Mouse (Mus musculus) hindbrain, postnatal 0 days (tissue): ENCODE data around the gene Wdr11. TPM values are rescaled to one million over a fixed set of nuclear protein-coding genes. Genes with fewer than 3 reads are reported as not detected.

Experiments
- ATAC-seq: fragments of 200-750 bp; cut with Nextera tagmentation; 2 replicates; pipeline ENCODE4 v1.8.0; 2017; ENCODE audit warnings: mild to moderate bottlenecking, moderate TSS enrichment, moderate library complexity
- DNase-seq: peaks from one replicate; pipeline ENCODE4 v3.0.0-alpha.2; 2015; ENCODE audit warnings: low spot score
- H3K27ac ChIP-seq: fragments of 300-500 bp; sonication (generic); 2 replicates; pipeline ENCODE4 v1.5.1; 2014; ENCODE audit warnings: mild to moderate bottlenecking
- H3K27me3 ChIP-seq: fragments of 300-500 bp; sonication (generic); 2 replicates; pipeline ENCODE4 v1.6.1; 2014; ENCODE audit warnings: low read length, mixed read lengths; ENCODE audit not compliant: insufficient read depth
- H3K36me3 ChIP-seq: fragments of 300-500 bp; sonication (generic); 2 replicates; pipeline ENCODE4 v1.6.1; 2014; ENCODE audit warnings: low read length, mixed read lengths; ENCODE audit not compliant: insufficient read depth
- H3K4me1 ChIP-seq: fragments of 300-500 bp; sonication (generic); 2 replicates; pipeline ENCODE4 v1.6.1; 2014; ENCODE audit warnings: antibody characterized with exemption, low read length, mixed read lengths; ENCODE audit not compliant: insufficient read depth
- H3K4me2 ChIP-seq: fragments of 300-500 bp; sonication (generic); 2 replicates; pipeline ENCODE4 v1.6.1; 2014; ENCODE audit warnings: low read depth, mild to moderate bottlenecking, low read length, moderate library complexity, mixed read lengths
- H3K4me3 ChIP-seq: fragments of 300-500 bp; sonication (generic); 2 replicates; pipeline ENCODE4 v1.5.1; 2014; ENCODE audit warnings: low read length
- H3K9ac ChIP-seq: fragments of 300-500 bp; sonication (generic); replicated peaks from 2 replicates; pipeline ENCODE4 v1.6.1; 2014; ENCODE audit warnings: mild to moderate bottlenecking, low read length, moderate library complexity, mixed read lengths
- H3K9me3 ChIP-seq: fragments of 300-500 bp; sonication (generic); 2 replicates; pipeline ENCODE4 v1.6.1; 2016; ENCODE audit warnings: low read length, mixed read lengths
- CTCF ChIP-seq: IDR thresholded peaks from 2 replicates; pipeline ENCODE4 v1.5.1; 2016; ENCODE audit warnings: antibody characterized with exemption, control low read depth, low read depth
- WGBS: fragments of 180-500 bp; shearing (Covaris S2); extraction: QIAGEN DNeasy Blood & Tissue Kit; methylation state at CpG from one replicate; pipeline ENCODE4 v1.1.7; 2014; 5-methylcytosine and 5-hydroxymethylcytosine counted together
- polyA plus RNA-seq: library from polyadenylated mRNA; unstranded; fragments of >200 nt; fragmentation: Nextera tagmentation; extraction: Ambion mirVana; gene quantifications from 2 replicates; pipeline ENCODE4 v1.2.1, GENCODE M21; 2015
- total RNA-seq: library from RNA; depleted of rRNA; stranded (reverse); fragments of >200 nt; gene quantifications from 2 replicates; pipeline ENCODE4 v1.2.3, GENCODE M21; 2014

Gene Wdr11
- total and polyA plus RNA-seq, 2 experiments from 2014 or later: 25.2 to 42.4 TPM

- no peak overlapping the region for H3K9ac ChIP-seq
- ATAC-seq (no peak), DNase-seq (no peak)
- H3K9me3 ChIP-seq: no peaks in the 10 kb centered on the region
- WGBS: 87% methylated on average over 18 of the region's 18 CpGs
- H3K27me3 ChIP-seq: no peaks in the 10 kb centered on the region
- H3K4me2 ChIP-seq: no peak overlapping the region
- no peaks in the 10 kb centered on the region for H3K36me3 ChIP-seq
- no peaks in the 10 kb centered on the region for H3K4me1 ChIP-seq
- H3K4me3 ChIP-seq: no peak overlapping the region
- no peak overlapping the region for H3K27ac ChIP-seq
- no peak for TF ChIP-seq CTCF
These were observed 80.3 kb downstream of the Wdr11 start for GRCm38 (mm10) chr7:129671675-129672651.

DNA sequence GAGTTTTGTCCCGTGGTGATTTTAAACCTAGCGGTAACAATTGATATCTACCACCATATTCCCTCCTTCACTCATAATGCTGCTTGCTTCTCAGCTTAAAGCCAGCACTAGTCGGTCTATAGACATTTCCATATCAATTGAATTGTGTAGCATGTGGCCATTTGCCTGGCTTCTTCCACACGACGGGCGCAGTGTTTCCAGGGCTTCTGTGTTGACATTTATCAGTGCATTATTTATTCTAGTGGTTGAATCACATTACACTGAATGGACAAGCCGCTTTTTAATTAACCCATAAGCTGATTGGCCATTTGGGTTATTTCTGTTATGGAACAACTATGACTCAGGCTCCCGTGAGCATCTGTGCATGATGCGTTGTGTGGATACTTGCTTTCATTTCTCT, 82.1 kb downstream of the Wdr11 start:
- no peak for ATAC-seq
- H3K27ac ChIP-seq: no peak overlapping the region
- no peak for TF ChIP-seq CTCF
- H3K9me3 ChIP-seq: no peaks in the 10 kb centered on the region
- no peaks in the 10 kb centered on the region for H3K4me1 ChIP-seq
- H3K27me3 ChIP-seq: no peaks in the 10 kb centered on the region
- peak; percentile 24 for DNase-seq
- no peak overlapping the region for H3K9ac ChIP-seq
- no peak overlapping the region for H3K4me3 ChIP-seq
- 39% methylated on average over 9 of the region's 9 CpGs for WGBS
- no peaks in the 10 kb centered on the region for H3K36me3 ChIP-seq
- no peak overlapping the region for H3K4me2 ChIP-seq

DNA sequence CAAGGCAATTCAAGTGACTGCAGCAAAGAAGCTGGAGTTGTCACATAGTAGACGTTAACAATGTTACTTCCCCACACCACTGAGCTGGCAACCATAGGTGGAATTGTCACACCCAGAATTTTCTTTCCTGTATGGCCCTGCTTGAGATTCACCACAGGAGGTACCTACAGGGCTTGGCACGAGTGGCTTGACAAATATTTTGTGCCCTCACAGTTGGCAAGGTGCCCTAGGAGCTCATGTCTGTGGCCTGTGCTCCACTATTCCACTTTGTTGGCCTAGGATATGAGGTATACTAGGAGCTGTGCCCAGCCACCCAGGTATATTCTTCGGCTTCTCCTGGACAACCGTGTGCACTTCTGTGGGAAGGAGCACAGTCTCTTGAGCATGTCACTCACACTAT, 82.9 kb downstream of the Wdr11 start:
- Histone ChIP-seq H3K9ac (no peak overlapping the region), H3K27ac (no peak overlapping the region), H3K27me3 (no peaks in the 10 kb centered on the region), H3K36me3 (no peaks in the 10 kb centered on the region), H3K4me1 (no peaks in the 10 kb centered on the region), H3K9me3 (no peaks in the 10 kb centered on the region), H3K4me3 (no peak overlapping the region), H3K4me2 (no peak overlapping the region)
- 63% methylated on average over 4 of the region's 4 CpGs for WGBS
- TF ChIP-seq CTCF: no peak
- ATAC-seq (no peak), DNase-seq (no peak)

GRCm38 (mm10) chr7:129675852-129676251, 84.2 kb downstream of the Wdr11 start:
- H3K9me3 ChIP-seq: no peaks in the 10 kb centered on the region
- no peaks in the 10 kb centered on the region for H3K27me3 ChIP-seq
- ATAC-seq (no peak), DNase-seq (no peak)
- H3K4me2 ChIP-seq: no peak overlapping the region
- H3K4me1 ChIP-seq: no peaks in the 10 kb centered on the region
- no peak overlapping the region for H3K4me3 ChIP-seq
- no peak for TF ChIP-seq CTCF
- 93% methylated on average over 6 of the region's 6 CpGs for WGBS
- no peak overlapping the region for H3K27ac ChIP-seq
- no peaks in the 10 kb centered on the region for H3K36me3 ChIP-seq
- H3K9ac ChIP-seq: no peak overlapping the region

DNA sequence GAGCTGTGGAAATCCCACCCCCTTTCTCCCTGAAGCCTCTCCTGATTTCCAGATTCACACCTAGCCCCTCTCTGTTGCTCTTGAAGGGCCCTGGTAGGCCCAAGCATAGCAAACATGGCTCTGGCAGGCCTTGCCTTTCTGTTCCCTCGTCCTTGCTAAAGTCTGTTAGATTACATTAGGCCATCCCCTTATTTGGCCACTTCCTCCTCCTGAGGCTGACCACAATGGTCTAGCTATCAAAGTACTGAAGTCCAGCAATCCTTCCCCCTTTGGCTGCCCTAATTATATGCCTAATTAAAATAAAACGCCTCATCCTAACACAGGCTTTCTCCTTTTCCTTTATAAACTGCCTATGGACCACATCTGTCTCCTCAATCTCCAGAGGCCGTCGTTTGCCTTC, 85.5 kb downstream of the Wdr11 start:
- Histone ChIP-seq H3K27ac (no peak overlapping the region), H3K4me2 (no peak overlapping the region), H3K4me1 (no peaks in the 10 kb centered on the region), H3K36me3 (no peaks in the 10 kb centered on the region), H3K4me3 (no peak overlapping the region), H3K27me3 (no peaks in the 10 kb centered on the region), H3K9me3 (no peaks in the 10 kb centered on the region), H3K9ac (no peak overlapping the region)
- no peak for DNase-seq
- no peak for ATAC-seq
- no peak for TF ChIP-seq CTCF
- WGBS: 79% methylated on average over 4 of the region's 4 CpGs

GRCm38 (mm10) chr7:129678431-129678830, 86.8 kb downstream of the Wdr11 start:
- no peak overlapping the region for H3K4me3 ChIP-seq
- H3K4me1 ChIP-seq: no peaks in the 10 kb centered on the region
- WGBS: 56% methylated on average over 8 of the region's 8 CpGs
- no peak for ATAC-seq
- H3K27ac ChIP-seq: no peak overlapping the region
- H3K36me3 ChIP-seq: no peaks in the 10 kb centered on the region
- H3K9ac ChIP-seq: no peak overlapping the region
- no peak overlapping the region for H3K4me2 ChIP-seq
- no peak for TF ChIP-seq CTCF
- no peak for DNase-seq
- H3K9me3 ChIP-seq: no peaks in the 10 kb centered on the region
- H3K27me3 ChIP-seq: no peaks in the 10 kb centered on the region

- DNase-seq (no peak), ATAC-seq (no peak)
- Histone ChIP-seq H3K9ac (no peak overlapping the region), H3K27me3 (no peaks in the 10 kb centered on the region), H3K27ac (no peak overlapping the region), H3K4me2 (no peak overlapping the region), H3K4me3 (no peak overlapping the region), H3K4me1 (no peaks in the 10 kb centered on the region), H3K36me3 (no peaks in the 10 kb centered on the region), H3K9me3 (no peaks in the 10 kb centered on the region)
- no peak for TF ChIP-seq CTCF
- WGBS: 49% methylated on average over 8 of the region's 8 CpGs
These were observed 87.3 kb downstream of the Wdr11 start for GRCm38 (mm10) chr7:129678972-129679371.
